Mouse (Mus musculus): ENCODE results near the gene Trmt1. TPM values are rescaled to one million over a fixed set of nuclear protein-coding genes. Genes with fewer than 3 reads are reported as not detected.

Gene Trmt1
- 145 and 185 TPM in 2 replicates for polyA plus RNA-seq (2012; rRNA removed)

GRCm38 (mm10) chr8:84686191-84687002, at the start of gene Trmt1:
Gene Trmt1 (plus strand): TSS chr8:84686307.
- H3K4me1 ChIP-seq (ENCODE audit: control insufficient read depth, insufficient read depth, low read length), result peaks cover 19% of the 10 kb centered on the region
- TF ChIP-seq CTCF (IDR thresholded peaks at IDR 0.05; ENCODE audit: extremely low read depth, insufficient read depth, low read length) (no peak), POLR2A (IDR thresholded peaks at IDR 0.05; ENCODE audit: extremely low read depth, insufficient read depth, low read length) (no peak)
- H3K27ac ChIP-seq (ENCODE audit: insufficient read depth, low read length), result peak within 1 kb of the TSS; percentile 39; the same call in 1 of the 2 replicates
- H3K4me3 ChIP-seq (ENCODE audit: insufficient read depth, low read length), result peak within 1 kb of the TSS; percentile 74

GRCm38 (mm10) chr8:84637946-84638554, 48.1 kb upstream of the Trmt1 start:
- H3K27ac ChIP-seq (ENCODE audit: insufficient read depth, low read length), result no peak overlapping the region
- peak overlapping the region; percentile 69; the same call in 1 of the 2 replicates for H3K4me3 ChIP-seq (ENCODE audit: insufficient read depth, low read length)
- H3K4me1 ChIP-seq (ENCODE audit: control insufficient read depth, insufficient read depth, low read length), result peaks cover 2% of the 10 kb centered on the region
- TF ChIP-seq POLR2A (IDR thresholded peaks at IDR 0.05; ENCODE audit: extremely low read depth, insufficient read depth, low read length) (no peak), CTCF (IDR thresholded peaks at IDR 0.05; ENCODE audit: extremely low read depth, insufficient read depth, low read length) (no peak)

GRCm38 (mm10) chr8:84638555-84639161, 47.4 kb upstream of the Trmt1 start:
- peaks cover 2% of the 10 kb centered on the region for H3K4me1 ChIP-seq (ENCODE audit: control insufficient read depth, insufficient read depth, low read length)
- peak overlapping the region; percentile 69 for H3K4me3 ChIP-seq (ENCODE audit: insufficient read depth, low read length)
- TF ChIP-seq POLR2A (IDR thresholded peaks at IDR 0.05; ENCODE audit: extremely low read depth, insufficient read depth, low read length), result no peak
- TF ChIP-seq CTCF (IDR thresholded peaks at IDR 0.05; ENCODE audit: extremely low read depth, insufficient read depth, low read length), result no peak
- no peak overlapping the region for H3K27ac ChIP-seq (ENCODE audit: insufficient read depth, low read length)

- Histone ChIP-seq H3K4me1 (ENCODE audit: control insufficient read depth, insufficient read depth, low read length) (peaks cover 2% of the 10 kb centered on the region), H3K4me3 (ENCODE audit: insufficient read depth, low read length) (peak overlapping the region; percentile 69), H3K27ac (ENCODE audit: insufficient read depth, low read length) (peak overlapping the region; percentile 69; the same call in 1 of the 2 replicates)
- TF ChIP-seq CTCF (IDR thresholded peaks at IDR 0.05; ENCODE audit: extremely low read depth, insufficient read depth, low read length) (no peak; the same call in 1 of the 2 replicates), POLR2A (IDR thresholded peaks at IDR 0.05; ENCODE audit: extremely low read depth, insufficient read depth, low read length) (peak; percentile 11; the same call in 1 of the 2 replicates)
Measured at GRCm38 (mm10) chr8:84639162-84640009, 46.7 kb upstream of the Trmt1 start.

GRCm38 (mm10) chr8:84640010-84640588, 46.0 kb upstream of the Trmt1 start:
- no peaks in the 10 kb centered on the region; the same call in 1 of the 2 replicates for H3K4me1 ChIP-seq (ENCODE audit: control insufficient read depth, insufficient read depth, low read length)
- H3K27ac ChIP-seq (ENCODE audit: insufficient read depth, low read length), result no peak overlapping the region
- TF ChIP-seq CTCF (IDR thresholded peaks at IDR 0.05; ENCODE audit: extremely low read depth, insufficient read depth, low read length), result no peak
- no peak for TF ChIP-seq POLR2A (IDR thresholded peaks at IDR 0.05; ENCODE audit: extremely low read depth, insufficient read depth, low read length)
- peak overlapping the region; percentile 69 for H3K4me3 ChIP-seq (ENCODE audit: insufficient read depth, low read length)

GRCm38 (mm10) chr8:84640617-84641294, 45.4 kb upstream of the Trmt1 start:
- H3K4me1 ChIP-seq (ENCODE audit: control insufficient read depth, insufficient read depth, low read length), result no peaks in the 10 kb centered on the region; the same call in 1 of the 2 replicates
- no peak overlapping the region for H3K4me3 ChIP-seq (ENCODE audit: insufficient read depth, low read length)
- TF ChIP-seq CTCF (IDR thresholded peaks at IDR 0.05; ENCODE audit: extremely low read depth, insufficient read depth, low read length) (no peak), POLR2A (IDR thresholded peaks at IDR 0.05; ENCODE audit: extremely low read depth, insufficient read depth, low read length) (no peak)
- H3K27ac ChIP-seq (ENCODE audit: insufficient read depth, low read length), result no peak overlapping the region

- Histone ChIP-seq H3K4me1 (ENCODE audit: control insufficient read depth, insufficient read depth, low read length) (no peaks in the 10 kb centered on the region; the same call in 1 of the 2 replicates), H3K4me3 (ENCODE audit: insufficient read depth, low read length) (no peak overlapping the region), H3K27ac (ENCODE audit: insufficient read depth, low read length) (no peak overlapping the region)
- no peak for TF ChIP-seq CTCF (IDR thresholded peaks at IDR 0.05; ENCODE audit: extremely low read depth, insufficient read depth, low read length)
- no peak for TF ChIP-seq POLR2A (IDR thresholded peaks at IDR 0.05; ENCODE audit: extremely low read depth, insufficient read depth, low read length)
Measured at GRCm38 (mm10) chr8:84641578-84642361, 44.3 kb upstream of the Trmt1 start.
